Mouse (Mus musculus): ENCODE data around the gene Svep1. TPM values are rescaled to one million over a fixed set of nuclear protein-coding genes. Genes with fewer than 3 reads are reported as not detected.

Gene Svep1
- polyA plus RNA-seq, 2 experiments: 0.29 to 0.34 TPM

GRCm38 (mm10) chr4:58168366-58168765 lies 38.3 kb downstream of the Svep1 start:
- no peak overlapping the region for H3K4me2 ChIP-seq (ENCODE audit: low read depth)
- ATAC-seq (ENCODE audit: insufficient read depth): no peak
- no peak overlapping the region for H3K9ac ChIP-seq (replicated peaks)
- TF ChIP-seq CTCF (IDR thresholded peaks at IDR 0.05; ENCODE audit: low read depth): no peak
- 59% methylated on average over 5 of the region's 5 CpGs for WGBS (ENCODE audit: insufficient replicate concordance)
- DNase-seq (ENCODE audit: low read depth in 3 of 3, low spot score in 3 of 3): no peak
- H3K9me3 ChIP-seq (ENCODE audit: control insufficient read depth, low read length): no peaks in the 10 kb centered on the region
- no peaks in the 10 kb centered on the region for H3K27me3 ChIP-seq (ENCODE audit: control insufficient read depth, insufficient read depth, low read length)
- no peak overlapping the region for H3K27ac ChIP-seq
- no peaks in the 10 kb centered on the region for H3K36me3 ChIP-seq (replicated peaks; ENCODE audit: control insufficient read depth, insufficient read depth, low read depth)
- H3K4me1 ChIP-seq (replicated peaks; ENCODE audit: control insufficient read depth in 2 of 2, insufficient read depth in 2 of 2, low read length in 1 of 2): no peaks in the 10 kb centered on the region
- H3K4me3 ChIP-seq (ENCODE audit: insufficient read depth in 1 of 2, low read depth in 2 of 2, low read length in 2 of 2): no peak overlapping the region

GRCm38 (mm10) chr4:58165711-58166110 lies 40.9 kb downstream of the Svep1 start:
- H3K27ac ChIP-seq: no peak overlapping the region
- no peaks in the 10 kb centered on the region for H3K4me1 ChIP-seq (replicated peaks; ENCODE audit: control insufficient read depth in 2 of 2, insufficient read depth in 2 of 2, low read length in 1 of 2)
- no peak overlapping the region for H3K4me3 ChIP-seq (ENCODE audit: insufficient read depth in 1 of 2, low read depth in 2 of 2, low read length in 2 of 2)
- H3K27me3 ChIP-seq (ENCODE audit: control insufficient read depth, insufficient read depth, low read length): no peaks in the 10 kb centered on the region
- ATAC-seq (ENCODE audit: insufficient read depth) (no peak), DNase-seq (ENCODE audit: low read depth in 3 of 3, low spot score in 3 of 3) (no peak)
- WGBS (ENCODE audit: insufficient replicate concordance): 49% methylated on average over 7 of the region's 7 CpGs
- H3K9me3 ChIP-seq (ENCODE audit: control insufficient read depth, low read length): no peaks in the 10 kb centered on the region
- TF ChIP-seq EP300 (IDR thresholded peaks at IDR 0.05; ENCODE audit: low read depth): no peak
- TF ChIP-seq CTCF (IDR thresholded peaks at IDR 0.05; ENCODE audit: low read depth): no peak
- no peaks in the 10 kb centered on the region for H3K36me3 ChIP-seq (replicated peaks; ENCODE audit: control insufficient read depth, insufficient read depth, low read depth)
- H3K9ac ChIP-seq (replicated peaks): no peak overlapping the region
- H3K4me2 ChIP-seq (ENCODE audit: low read depth): no peak overlapping the region

DNA sequence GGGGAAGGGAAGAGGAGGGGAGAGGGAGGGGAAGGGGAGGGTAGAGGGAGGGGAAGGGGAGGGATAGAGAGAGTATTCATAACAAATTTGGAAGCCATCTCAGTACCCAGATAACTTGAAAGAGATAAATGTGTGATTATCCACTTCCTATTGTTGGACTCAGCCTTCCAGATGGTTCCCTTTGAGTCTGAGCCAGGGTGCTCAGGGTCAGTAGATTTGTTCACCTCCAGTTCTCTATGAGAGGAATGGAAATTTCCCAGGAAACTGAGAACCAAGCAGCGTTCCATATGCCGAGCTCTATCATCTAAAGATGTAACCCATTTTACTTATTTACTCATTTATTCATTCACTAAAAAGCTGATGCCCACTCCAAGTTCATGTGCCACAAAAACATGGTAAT lies 44.8 kb downstream of the Svep1 start:
- H3K4me1 ChIP-seq (replicated peaks; ENCODE audit: control insufficient read depth in 2 of 2, insufficient read depth in 2 of 2, low read length in 1 of 2): no peaks in the 10 kb centered on the region
- WGBS (ENCODE audit: insufficient replicate concordance): 66% methylated on average over 2 of the region's 2 CpGs
- no peaks in the 10 kb centered on the region for H3K27me3 ChIP-seq (ENCODE audit: control insufficient read depth, insufficient read depth, low read length)
- no peak for DNase-seq (ENCODE audit: low read depth in 3 of 3, low spot score in 3 of 3)
- no peak overlapping the region for H3K4me3 ChIP-seq (ENCODE audit: insufficient read depth in 1 of 2, low read depth in 2 of 2, low read length in 2 of 2)
- no peaks in the 10 kb centered on the region for H3K9me3 ChIP-seq (ENCODE audit: control insufficient read depth, low read length)
- TF ChIP-seq EP300 (IDR thresholded peaks at IDR 0.05; ENCODE audit: low read depth): no peak
- no peak for TF ChIP-seq CTCF (IDR thresholded peaks at IDR 0.05; ENCODE audit: low read depth)
- no peak for ATAC-seq (ENCODE audit: insufficient read depth)
- no peak overlapping the region for H3K9ac ChIP-seq (replicated peaks)
- no peaks in the 10 kb centered on the region for H3K36me3 ChIP-seq (replicated peaks; ENCODE audit: control insufficient read depth, insufficient read depth, low read depth)
- H3K4me2 ChIP-seq (ENCODE audit: low read depth): no peak overlapping the region
- H3K27ac ChIP-seq: no peak overlapping the region

DNA sequence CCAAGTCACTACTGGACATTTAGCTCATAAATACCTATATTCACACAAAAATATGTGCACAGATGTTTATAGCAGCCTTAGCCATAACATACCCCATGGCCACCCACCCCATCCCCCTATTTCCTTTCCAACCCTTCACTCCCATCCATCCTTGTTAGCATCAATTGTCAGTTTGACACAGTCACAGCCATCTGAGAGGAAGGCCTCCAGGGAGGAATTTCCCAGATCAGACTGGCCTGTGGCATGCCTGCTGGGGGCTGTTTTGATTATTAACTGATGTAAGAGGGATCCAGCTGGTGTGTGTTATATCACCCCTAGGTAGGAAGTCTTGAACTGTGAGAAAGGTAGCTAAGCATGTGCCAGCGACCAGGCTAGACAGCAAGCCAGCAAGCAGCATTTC lies 47.1 kb downstream of the Svep1 start:
- H3K27me3 ChIP-seq (ENCODE audit: control insufficient read depth, insufficient read depth, low read length): no peaks in the 10 kb centered on the region
- TF ChIP-seq CTCF (IDR thresholded peaks at IDR 0.05; ENCODE audit: low read depth) (no peak), EP300 (IDR thresholded peaks at IDR 0.05; ENCODE audit: low read depth) (no peak)
- no peak for DNase-seq (ENCODE audit: low read depth in 3 of 3, low spot score in 3 of 3)
- H3K36me3 ChIP-seq (replicated peaks; ENCODE audit: control insufficient read depth, insufficient read depth, low read depth): no peaks in the 10 kb centered on the region
- H3K4me3 ChIP-seq (ENCODE audit: insufficient read depth in 1 of 2, low read depth in 2 of 2, low read length in 2 of 2): no peak overlapping the region
- no peak overlapping the region for H3K9ac ChIP-seq (replicated peaks)
- ATAC-seq (ENCODE audit: insufficient read depth): no peak
- H3K27ac ChIP-seq: no peak overlapping the region
- no peak overlapping the region for H3K4me2 ChIP-seq (ENCODE audit: low read depth)
- H3K9me3 ChIP-seq (ENCODE audit: control insufficient read depth, low read length): no peaks in the 10 kb centered on the region
- no peaks in the 10 kb centered on the region for H3K4me1 ChIP-seq (replicated peaks; ENCODE audit: control insufficient read depth in 2 of 2, insufficient read depth in 2 of 2, low read length in 1 of 2)
- WGBS (ENCODE audit: insufficient replicate concordance): 29% methylated on average over 1 of the region's 1 CpGs

DNA sequence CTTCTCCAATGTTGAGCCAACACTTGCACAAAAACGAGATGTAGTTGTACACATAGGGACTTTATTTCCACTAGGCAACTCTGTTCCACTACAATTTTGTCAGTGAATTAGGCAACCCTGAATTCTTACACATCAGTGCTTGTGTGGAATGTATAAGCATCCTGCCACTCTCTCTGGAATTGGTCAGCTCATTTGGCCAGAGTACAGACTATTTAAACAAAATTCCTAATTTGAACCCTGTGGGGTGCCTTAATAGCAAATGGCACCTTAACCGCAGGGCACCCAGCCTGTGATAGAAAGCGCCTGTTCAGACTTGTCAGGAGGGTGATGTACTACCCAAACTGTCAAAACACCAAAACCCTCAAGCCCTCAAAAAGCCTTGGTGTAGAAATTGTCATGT lies 56.4 kb downstream of the Svep1 start:
- Histone ChIP-seq H3K9ac (replicated peaks) (no peak overlapping the region), H3K4me2 (ENCODE audit: low read depth) (no peak overlapping the region), H3K27ac (no peak overlapping the region), H3K36me3 (replicated peaks; ENCODE audit: control insufficient read depth, insufficient read depth, low read depth) (no peaks in the 10 kb centered on the region), H3K27me3 (ENCODE audit: control insufficient read depth, insufficient read depth, low read length) (no peaks in the 10 kb centered on the region), H3K9me3 (ENCODE audit: control insufficient read depth, low read length) (no peaks in the 10 kb centered on the region), H3K4me1 (replicated peaks; ENCODE audit: control insufficient read depth in 2 of 2, insufficient read depth in 2 of 2, low read length in 1 of 2) (no peaks in the 10 kb centered on the region), H3K4me3 (ENCODE audit: insufficient read depth in 1 of 2, low read depth in 2 of 2, low read length in 2 of 2) (no peak overlapping the region)
- DNase-seq (ENCODE audit: low read depth in 3 of 3, low spot score in 3 of 3) (no peak), ATAC-seq (ENCODE audit: insufficient read depth) (no peak)
- TF ChIP-seq CTCF (IDR thresholded peaks at IDR 0.05; ENCODE audit: low read depth) (no peak), EP300 (IDR thresholded peaks at IDR 0.05; ENCODE audit: low read depth) (no peak)
- 63% methylated on average over 3 of the region's 3 CpGs for WGBS (ENCODE audit: insufficient replicate concordance)

Measured in liver, embryonic 14.5 days (tissue).